Mouse (Mus musculus) liver, adult 2 months (tissue): Measurements from ENCODE around the gene Sde2. TPM values are rescaled to one million over a fixed set of nuclear protein-coding genes. Genes with fewer than 3 reads are reported as not detected.

Experiments
- DNase-seq: peaks from one replicate; pipeline ENCODE4 v3.0.0-alpha.2; 2011; ENCODE audit warnings: low read depth, low spot score; ENCODE audit errors: extremely low read depth
- H3K27ac ChIP-seq: fragments of 200-500 bp; replicated peaks from 2 replicates; pipeline ENCODE4 v1.5.1; 2012; ENCODE audit warnings: low read depth, mild to moderate bottlenecking, control low read depth, inconsistent platforms, low read length; ENCODE audit not compliant: insufficient read depth
- H3K27me3 ChIP-seq: fragments of 200-500 bp; 2 replicates; pipeline ENCODE4 v1.6.1; 2012; ENCODE audit warnings: mild to moderate bottlenecking, moderate library complexity, low read length, inconsistent platforms; ENCODE audit not compliant: control insufficient read depth, insufficient read depth
- H3K36me3 ChIP-seq: fragments of 200-500 bp; 2 replicates; pipeline ENCODE4 v1.6.1; 2012; ENCODE audit warnings: low read length, inconsistent platforms; ENCODE audit not compliant: control insufficient read depth, insufficient read depth
- H3K4me1 ChIP-seq: fragments of 200-500 bp; 2 replicates; pipeline ENCODE4 v1.6.1; 2011; ENCODE audit warnings: low read length; ENCODE audit not compliant: control insufficient read depth, insufficient read depth
- H3K4me3 ChIP-seq: fragments of 200-500 bp; 2 replicates; pipeline ENCODE4 v1.5.1; 2011; ENCODE audit warnings: low read depth, mild to moderate bottlenecking, control low read depth, low read length, moderate library complexity; ENCODE audit not compliant: insufficient read depth
- H3K79me2 ChIP-seq: fragments of 200-500 bp; 2 replicates; pipeline ENCODE4 v1.6.1; 2012; ENCODE audit warnings: inconsistent platforms, mild to moderate bottlenecking, low read length, moderate library complexity; ENCODE audit not compliant: control insufficient read depth, insufficient read depth
- H3K9ac ChIP-seq: fragments of 200-500 bp; 2 replicates; pipeline ENCODE4 v1.6.1; 2012; ENCODE audit warnings: low read depth, mild to moderate bottlenecking, control low read depth, inconsistent platforms, low read length
- CTCF ChIP-seq: fragments of 200-500 bp; IDR thresholded peaks from 2 replicates; pipeline ENCODE4 v1.5.1; 2011; ENCODE audit warnings: low read depth, low read length, control low read depth
- POLR2A ChIP-seq: fragments of 200-500 bp; IDR thresholded peaks from 2 replicates; pipeline ENCODE4 v1.6.1; 2011; ENCODE audit warnings: low read length, control low read depth; ENCODE audit not compliant: insufficient read depth; ENCODE audit errors: extremely low read depth
- WGBS: fragments of 180-500 bp; shearing (Covaris S2); methylation state at CpG from one replicate; pipeline ENCODE4 v1.1.7; 2018; 5-methylcytosine and 5-hydroxymethylcytosine counted together
- polyA plus RNA-seq: library from polyadenylated mRNA; depleted of rRNA; stranded (reverse); fragments of >200 nt; gene quantifications from 2 replicates; pipeline ENCODE4 v1.2.3, GENCODE M21; 2012
- total RNA-seq: library from RNA; depleted of rRNA; stranded (reverse); fragments of >200 nt; gene quantifications from 2 replicates; pipeline ENCODE4 v1.2.3, GENCODE M21; 2014

The Sde2 gene
- total and polyA plus RNA-seq, 2 experiments: 5.0 to 5.8 TPM

DNA sequence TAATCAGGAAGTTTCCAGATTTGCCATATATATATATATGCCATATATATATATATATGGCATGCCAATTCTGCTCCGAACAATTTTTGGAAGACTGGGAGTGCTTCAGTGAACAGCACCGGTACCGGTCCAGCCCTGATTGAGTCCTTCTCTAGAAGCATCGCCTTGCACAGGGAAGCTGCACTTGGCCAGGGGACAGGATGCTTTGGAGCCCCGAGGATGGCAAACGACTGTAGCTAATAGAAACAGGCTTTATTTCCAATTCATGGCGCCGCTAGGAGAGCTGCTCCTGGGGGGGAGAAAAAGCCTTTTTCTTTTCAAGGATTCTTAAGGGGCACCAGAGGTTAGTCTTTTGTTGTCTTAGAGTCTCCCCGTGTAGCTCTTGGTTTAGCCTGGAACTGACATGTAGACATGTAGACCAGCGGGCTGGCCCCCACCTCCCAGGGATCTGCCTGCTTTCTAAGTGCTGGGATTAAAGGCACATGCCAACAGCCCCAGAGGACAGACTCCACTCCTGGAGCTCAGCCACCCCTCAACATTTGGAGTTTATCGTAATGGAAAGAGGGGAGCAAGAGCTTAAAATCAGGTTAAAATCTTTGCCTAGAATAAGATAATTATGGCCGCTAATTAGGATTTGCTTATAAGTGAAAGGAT is 35.4 kb upstream of the Sde2 start:
- H3K9ac ChIP-seq: no peak overlapping the region
- TF ChIP-seq POLR2A: no peak
- no peak for TF ChIP-seq CTCF
- WGBS: 93% methylated on average over 12 of the region's 12 CpGs
- no peak overlapping the region for H3K27ac ChIP-seq
- H3K79me2 ChIP-seq: peaks cover 1% of the 10 kb centered on the region; the same call in 1 of the 2 replicates
- H3K27me3 ChIP-seq: no peaks in the 10 kb centered on the region
- H3K4me1 ChIP-seq: no peaks in the 10 kb centered on the region
- no peak overlapping the region for H3K4me3 ChIP-seq
- peaks cover 5% of the 10 kb centered on the region for H3K36me3 ChIP-seq
- DNase-seq: no peak

DNA sequence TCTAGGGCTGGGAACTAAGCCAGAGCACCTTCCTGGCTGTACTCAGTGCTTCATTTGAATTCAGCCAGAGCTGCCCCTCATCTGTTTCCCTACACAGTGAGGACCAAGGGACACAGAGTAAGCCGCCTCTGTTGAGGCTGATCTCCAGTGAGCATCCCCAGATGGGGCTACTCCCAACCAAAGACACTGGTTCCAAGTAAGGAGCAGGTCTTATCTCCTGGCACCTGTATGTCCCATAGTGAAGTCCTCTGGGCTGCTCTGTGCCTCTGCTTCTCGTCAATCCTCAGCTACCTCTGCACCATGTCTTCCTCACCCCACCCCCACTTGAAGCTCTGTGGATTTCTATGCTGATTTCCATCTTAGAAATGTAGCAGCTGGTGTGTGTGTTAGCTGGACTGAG is 32.9 kb upstream of the Sde2 start:
- no peak for TF ChIP-seq CTCF
- no peak for TF ChIP-seq POLR2A
- WGBS: 92% methylated on average over 2 of the region's 2 CpGs
- no peaks in the 10 kb centered on the region for H3K27me3 ChIP-seq
- H3K79me2 ChIP-seq: no peaks in the 10 kb centered on the region
- H3K9ac ChIP-seq: no peak overlapping the region
- H3K4me3 ChIP-seq: no peak overlapping the region
- DNase-seq: no peak
- H3K4me1 ChIP-seq: no peaks in the 10 kb centered on the region; the same call in 1 of the 2 replicates
- no peaks in the 10 kb centered on the region for H3K36me3 ChIP-seq
- no peak overlapping the region for H3K27ac ChIP-seq

DNA sequence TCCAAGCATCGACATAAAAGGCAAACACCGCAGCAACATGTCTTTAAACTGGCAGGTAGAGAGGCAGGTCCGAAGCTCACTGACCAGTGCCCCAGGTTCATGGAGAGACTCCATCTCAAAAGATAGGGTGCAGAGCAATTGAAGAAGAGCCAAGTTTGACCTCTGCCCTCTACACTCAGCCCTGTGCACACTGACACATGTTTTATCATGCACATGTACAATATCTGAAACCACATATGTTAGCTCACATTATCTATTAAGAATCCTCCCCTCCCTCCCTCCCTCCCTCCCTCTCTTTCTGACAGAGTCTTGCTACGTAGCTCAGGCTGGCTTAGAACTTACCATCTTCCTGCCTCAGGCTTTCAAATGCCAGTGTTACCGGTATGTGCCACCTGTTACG is 29.8 kb upstream of the Sde2 start:
- 83% methylated on average over 6 of the region's 6 CpGs for WGBS
- no peak for DNase-seq
- no peaks in the 10 kb centered on the region; the same call in 1 of the 2 replicates for H3K4me1 ChIP-seq
- no peaks in the 10 kb centered on the region for H3K27me3 ChIP-seq
- no peaks in the 10 kb centered on the region for H3K36me3 ChIP-seq
- no peaks in the 10 kb centered on the region for H3K79me2 ChIP-seq
- no peak overlapping the region for H3K4me3 ChIP-seq
- H3K9ac ChIP-seq: no peak overlapping the region
- no peak overlapping the region for H3K27ac ChIP-seq
- TF ChIP-seq CTCF: no peak
- TF ChIP-seq POLR2A: no peak

DNA sequence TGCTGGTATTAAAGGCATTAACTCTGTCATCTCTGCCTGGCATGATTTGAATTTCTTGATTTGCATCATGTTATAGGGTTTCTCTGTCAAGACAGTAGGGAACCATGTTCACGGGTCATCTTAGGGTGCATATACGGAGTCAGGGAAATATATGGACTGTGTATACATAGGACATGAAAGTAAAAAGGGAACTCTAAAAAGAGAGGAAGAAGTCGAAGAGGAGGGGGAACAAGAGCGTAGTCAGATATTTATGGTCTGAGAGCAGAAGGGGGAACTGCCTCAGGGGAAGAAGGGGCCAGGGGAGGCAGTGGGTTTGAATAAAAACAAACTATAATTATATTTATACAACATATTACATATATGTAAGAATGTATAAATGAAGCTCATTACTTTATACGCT is 28.7 kb upstream of the Sde2 start:
- Histone ChIP-seq H3K9ac (no peak overlapping the region), H3K4me1 (no peaks in the 10 kb centered on the region; the same call in 1 of the 2 replicates), H3K79me2 (no peaks in the 10 kb centered on the region), H3K27ac (no peak overlapping the region), H3K27me3 (no peaks in the 10 kb centered on the region), H3K4me3 (no peak overlapping the region), H3K36me3 (no peaks in the 10 kb centered on the region)
- TF ChIP-seq CTCF: no peak
- TF ChIP-seq POLR2A: no peak
- 90% methylated on average over 5 of the region's 5 CpGs for WGBS
- DNase-seq: no peak

DNA sequence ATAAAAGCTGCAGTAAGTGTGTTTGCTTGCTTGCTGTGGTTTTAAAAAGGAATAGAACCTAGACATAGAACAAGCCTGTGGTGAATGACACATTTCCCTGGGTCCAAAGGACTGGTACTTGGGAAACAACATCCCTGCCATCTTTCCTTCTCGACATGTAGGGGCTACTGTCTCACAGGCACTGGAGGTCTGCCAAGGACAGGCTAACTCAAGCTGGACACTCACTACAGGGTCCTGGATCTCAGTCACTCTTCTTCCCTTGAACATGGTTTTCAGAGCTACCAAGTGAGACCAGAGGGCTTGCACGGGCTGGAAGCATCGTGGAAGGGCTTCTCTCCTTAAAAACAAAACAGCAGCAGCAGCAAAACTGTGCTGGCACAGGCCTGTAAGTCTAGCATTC is 27.2 kb upstream of the Sde2 start:
- TF ChIP-seq POLR2A (no peak), CTCF (no peak)
- no peak for DNase-seq
- H3K36me3 ChIP-seq: no peaks in the 10 kb centered on the region
- H3K79me2 ChIP-seq: no peaks in the 10 kb centered on the region
- H3K4me1 ChIP-seq: no peaks in the 10 kb centered on the region; the same call in 1 of the 2 replicates
- no peak overlapping the region for H3K9ac ChIP-seq
- no peaks in the 10 kb centered on the region for H3K27me3 ChIP-seq
- no peak overlapping the region for H3K4me3 ChIP-seq
- no peak overlapping the region for H3K27ac ChIP-seq
- 74% methylated on average over 3 of the region's 3 CpGs for WGBS

DNA sequence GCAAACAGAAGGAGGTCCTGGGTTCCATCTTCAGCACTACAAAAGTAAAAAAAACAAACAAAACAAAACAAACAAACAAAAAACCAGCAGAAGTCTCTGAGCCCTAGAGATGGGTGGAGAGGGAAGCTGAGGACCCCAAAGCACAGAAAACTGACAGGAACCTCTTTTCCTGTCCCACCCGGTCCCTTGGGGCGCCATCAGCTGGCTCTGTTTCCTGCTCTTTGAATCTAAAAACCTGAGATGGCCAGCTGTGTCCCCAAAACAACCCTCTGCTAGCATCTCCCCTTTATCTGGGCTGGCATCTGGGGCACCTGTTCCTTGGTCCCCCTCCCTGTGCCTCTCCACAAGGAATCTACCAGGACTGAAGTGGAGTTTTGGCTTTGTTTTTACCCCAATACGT is 26.2 kb upstream of the Sde2 start:
- Histone ChIP-seq H3K9ac (no peak overlapping the region), H3K4me1 (no peaks in the 10 kb centered on the region; the same call in 1 of the 2 replicates), H3K27ac (no peak overlapping the region), H3K27me3 (no peaks in the 10 kb centered on the region), H3K36me3 (no peaks in the 10 kb centered on the region), H3K4me3 (no peak overlapping the region), H3K79me2 (no peaks in the 10 kb centered on the region)
- WGBS: 67% methylated on average over 3 of the region's 3 CpGs
- no peak for TF ChIP-seq CTCF
- TF ChIP-seq POLR2A: no peak
- no peak for DNase-seq
